Mouse (Mus musculus) brain, embryonic 14.5 days (tissue): Measurements from ENCODE around the gene Ptpn21. TPM values are rescaled to one million over a fixed set of nuclear protein-coding genes. Genes with fewer than 3 reads are reported as not detected.

Source experiments
- DNase-seq: peaks from one replicate; pipeline ENCODE4 v3.0.0-alpha.2; 2011; ENCODE audit warnings: low read depth
- CTCF ChIP-seq: fragments of 200-500 bp; IDR thresholded peaks from 2 replicates; pipeline ENCODE4 v1.5.1; 2012; ENCODE audit warnings: inconsistent platforms, mild to moderate bottlenecking, moderate library complexity, borderline replicate concordance; ENCODE audit not compliant: insufficient read depth, insufficient read length; ENCODE audit errors: extremely low read depth
- POLR2A ChIP-seq: fragments of 200-500 bp; IDR thresholded peaks from 2 replicates; pipeline ENCODE4 v1.6.1; 2012; ENCODE audit warnings: mild to moderate bottlenecking, inconsistent platforms, borderline replicate concordance; ENCODE audit not compliant: poor library complexity, insufficient read depth, insufficient read length, severe bottlenecking; ENCODE audit errors: extremely low read depth
- polyA plus RNA-seq: library from polyadenylated mRNA; depleted of rRNA; stranded (reverse); fragments of >200 nt; gene quantifications from 2 replicates; pipeline ENCODE4 v1.2.3, GENCODE M21; 2012

The Ptpn21 gene
- polyA plus RNA-seq, 1 experiment = 7.1 TPM

- no peak for TF ChIP-seq POLR2A
- TF ChIP-seq CTCF = no peak
- DNase-seq = peak; percentile 92
Measured at GRCm38 (mm10) chr12:98720628-98721027, 16.6 kb downstream of the Ptpn21 start.

- TF ChIP-seq POLR2A (no peak), CTCF (no peak)
- DNase-seq = no peak
Measured at GRCm38 (mm10) chr12:98716142-98716541, 21.1 kb downstream of the Ptpn21 start.

- DNase-seq = no peak
- TF ChIP-seq CTCF (no peak), POLR2A (no peak)
Measured at GRCm38 (mm10) chr12:98714757-98715156, 22.4 kb downstream of the Ptpn21 start.

GRCm38 (mm10) chr12:98713621-98714103 is 23.5 kb downstream of the Ptpn21 start:
- TF ChIP-seq CTCF (no peak), POLR2A (no peak)
- DNase-seq = no peak

- TF ChIP-seq CTCF (no peak), POLR2A (no peak)
- no peak for DNase-seq
Measured at GRCm38 (mm10) chr12:98712819-98713218, 24.4 kb downstream of the Ptpn21 start.

- DNase-seq = no peak
- TF ChIP-seq POLR2A (no peak), CTCF (no peak)
Measured at GRCm38 (mm10) chr12:98703961-98704360, 33.2 kb downstream of the Ptpn21 start.

GRCm38 (mm10) chr12:98703554-98703953 is 33.7 kb downstream of the Ptpn21 start:
- TF ChIP-seq POLR2A = no peak
- DNase-seq = no peak

- TF ChIP-seq CTCF (no peak), POLR2A (no peak)
- peak; percentile 42 for DNase-seq
Measured at GRCm38 (mm10) chr12:98701564-98701963, 35.6 kb downstream of the Ptpn21 start.

- TF ChIP-seq CTCF = no peak
- TF ChIP-seq POLR2A = no peak
- peak; percentile 45 for DNase-seq
Measured at GRCm38 (mm10) chr12:98697202-98697601, 40.0 kb downstream of the Ptpn21 start.

GRCm38 (mm10) chr12:98690230-98690629 is 47.0 kb downstream of the Ptpn21 start:
- no peak for DNase-seq
- TF ChIP-seq POLR2A (no peak), CTCF (no peak)

GRCm38 (mm10) chr12:98683574-98683973 is 53.6 kb downstream of the Ptpn21 start:
- TF ChIP-seq CTCF (no peak), POLR2A (no peak)

GRCm38 (mm10) chr12:98683171-98683570 is 54.0 kb downstream of the Ptpn21 start:
- DNase-seq = no peak
- no peak for TF ChIP-seq CTCF
- TF ChIP-seq POLR2A = no peak

More at GRCm38 (mm10) chr12:98683574-98683973, 53.6 kb downstream of the Ptpn21 start:
- DNase-seq = no peak
